Mouse (Mus musculus): ENCODE data around the gene Ube2s. TPM values are rescaled to one million over a fixed set of nuclear protein-coding genes. Genes with fewer than 3 reads are reported as not detected.

Gene Ube2s
- polyA plus RNA-seq, 1 experiment from 2014 or later: 342 TPM

GRCm38 (mm10) chr7:4792278-4793212, 19.8 kb downstream of the Ube2s start, which contains the start of gene Rpl28:
Rpl28 (plus strand) TSS chr7:4792874.
- peak; percentile 91 for ATAC-seq (replicated peaks; ENCODE audit: extremely low read depth, insufficient read depth, low FRiP score)
- H3K4me3 ChIP-seq (ENCODE audit: low read length): peak within 1 kb of the TSS; percentile 97
- no peaks in the 10 kb centered on the region for H3K27me3 ChIP-seq (ENCODE audit: control insufficient read depth, insufficient read depth, low read length)
- peaks cover 32% of the 10 kb centered on the region for H3K36me3 ChIP-seq (ENCODE audit: control insufficient read depth, insufficient read depth)
- WGBS: under 1% methylated on average over 54 of the region's 54 CpGs
- no peaks in the 10 kb centered on the region for H3K9me3 ChIP-seq (replicated peaks; ENCODE audit: control insufficient read depth, low read length)
- peaks cover 18% of the 10 kb centered on the region for H3K4me1 ChIP-seq (ENCODE audit: control insufficient read depth, insufficient read depth, low read length)
- H3K9ac ChIP-seq (ENCODE audit: low read length): peak within 1 kb of the TSS; percentile 99
- H3K4me2 ChIP-seq (ENCODE audit: low read depth, low read length): peak within 1 kb of the TSS; percentile 69
- H3K27ac ChIP-seq (ENCODE audit: low read length): peak within 1 kb of the TSS; percentile 96

DNA sequence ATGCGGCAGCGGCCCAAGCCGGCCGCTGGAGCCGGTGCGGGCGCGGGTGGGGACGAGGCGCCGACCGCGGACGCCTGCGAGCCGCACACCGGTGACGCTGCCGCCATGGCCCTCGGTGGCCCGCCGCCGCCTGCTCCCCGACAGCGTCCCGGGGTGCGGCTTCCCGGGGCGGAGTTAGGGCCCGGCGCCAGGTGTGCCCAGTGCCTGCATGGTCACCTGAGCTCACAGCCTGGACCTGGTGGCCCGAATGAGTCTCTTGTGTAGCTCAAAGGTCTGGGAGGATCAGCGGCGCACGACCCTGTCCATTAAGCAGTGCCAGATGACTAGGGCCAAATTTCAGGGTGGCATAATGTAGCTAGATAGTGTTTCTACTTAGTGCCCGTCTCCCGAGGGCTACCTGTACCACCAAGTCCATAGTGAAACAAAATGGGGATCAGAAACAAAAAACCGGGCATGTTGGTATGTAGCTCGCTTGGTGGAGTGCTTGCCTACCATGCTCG, 22.9 kb downstream of the Ube2s start, which contains the start of gene Tmem238:
TSS of gene Tmem238 (minus strand) at position 221 of the 500 bp plus-strand sequence.
- Histone ChIP-seq H3K9me3 (replicated peaks; ENCODE audit: control insufficient read depth, low read length) (no peaks in the 10 kb centered on the region), H3K9ac (ENCODE audit: low read length) (peak within 1 kb of the TSS; percentile 88), H3K4me3 (ENCODE audit: low read length) (peak within 1 kb of the TSS; percentile 71), H3K4me2 (ENCODE audit: low read depth, low read length) (peak within 1 kb of the TSS; percentile 98), H3K27me3 (ENCODE audit: control insufficient read depth, insufficient read depth, low read length) (no peaks in the 10 kb centered on the region), H3K36me3 (ENCODE audit: control insufficient read depth, insufficient read depth) (peaks cover 5% of the 10 kb centered on the region), H3K4me1 (ENCODE audit: control insufficient read depth, insufficient read depth, low read length) (peaks cover 18% of the 10 kb centered on the region), H3K27ac (ENCODE audit: low read length) (peak within 1 kb of the TSS; percentile 62)
- 10% methylated on average over 40 of the region's 40 CpGs for WGBS
- no peak; the same call in 1 of the 2 replicates for ATAC-seq (replicated peaks; ENCODE audit: extremely low read depth, insufficient read depth, low FRiP score)

DNA sequence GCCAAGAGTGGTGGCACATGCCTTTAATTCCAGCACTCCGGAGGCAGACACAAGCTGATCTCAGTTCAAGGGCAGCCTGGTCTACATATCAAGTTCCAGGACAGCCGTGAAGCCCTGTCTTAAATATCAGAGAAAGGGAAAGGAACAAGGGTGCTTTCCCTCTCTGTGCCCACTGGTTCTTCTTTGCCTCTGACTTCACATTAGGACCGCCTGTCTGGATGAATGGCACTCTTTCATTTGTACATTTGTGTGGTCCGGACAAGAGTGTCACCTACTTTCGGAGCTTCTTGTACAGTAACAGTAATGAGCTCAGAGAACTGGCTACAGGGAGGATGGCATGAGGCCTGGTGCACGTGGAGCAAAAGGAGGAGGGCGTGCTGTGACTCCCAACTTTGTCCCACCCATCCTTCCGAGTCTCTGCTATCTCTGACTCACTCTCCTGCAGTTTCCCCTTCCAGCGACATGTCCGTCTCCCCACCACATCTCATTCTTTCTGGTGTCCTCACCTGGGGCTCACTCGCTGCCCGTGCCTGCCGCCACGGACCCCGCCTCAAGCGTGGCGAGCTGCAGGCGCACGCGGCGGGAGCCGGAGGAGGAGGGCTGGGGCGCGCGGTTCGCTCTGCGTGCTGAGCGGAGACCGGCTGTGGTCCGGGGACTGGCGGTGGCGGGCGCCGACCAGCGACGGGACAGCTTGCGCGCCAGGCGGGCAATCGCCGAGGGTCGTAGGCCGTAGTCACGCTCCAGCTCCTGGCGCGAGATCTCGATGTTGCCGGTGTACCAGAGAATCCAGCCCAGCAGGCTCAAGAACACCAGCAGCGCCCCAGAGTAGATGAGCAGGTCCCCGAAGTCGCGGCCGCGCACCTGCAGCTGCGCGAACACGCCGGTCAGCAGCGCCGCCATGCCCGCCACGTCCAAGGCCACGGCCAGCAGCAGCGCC, 23.6 kb downstream of the Ube2s start:
- H3K36me3 ChIP-seq (ENCODE audit: control insufficient read depth, insufficient read depth): no peaks in the 10 kb centered on the region
- H3K4me2 ChIP-seq (ENCODE audit: low read depth, low read length): peak overlapping the region; percentile 98
- H3K27ac ChIP-seq (ENCODE audit: low read length): peak overlapping the region; percentile 62
- H3K4me1 ChIP-seq (ENCODE audit: control insufficient read depth, insufficient read depth, low read length): peaks cover 11% of the 10 kb centered on the region
- H3K9ac ChIP-seq (ENCODE audit: low read length): peak overlapping the region; percentile 88
- WGBS: 2% methylated on average over 64 of the region's 64 CpGs
- H3K4me3 ChIP-seq (ENCODE audit: low read length): peak overlapping the region; percentile 71
- peak; percentile 43; the same call in 1 of the 2 replicates for ATAC-seq (replicated peaks; ENCODE audit: extremely low read depth, insufficient read depth, low FRiP score)
- H3K9me3 ChIP-seq (replicated peaks; ENCODE audit: control insufficient read depth, low read length): no peaks in the 10 kb centered on the region
- H3K27me3 ChIP-seq (ENCODE audit: control insufficient read depth, insufficient read depth, low read length): no peaks in the 10 kb centered on the region

GRCm38 (mm10) chr7:4783667-4784268, 28.6 kb downstream of the Ube2s start:
- H3K9me3 ChIP-seq (replicated peaks; ENCODE audit: control insufficient read depth, low read length): no peaks in the 10 kb centered on the region
- no peak for ATAC-seq (replicated peaks; ENCODE audit: extremely low read depth, insufficient read depth, low FRiP score)
- H3K4me2 ChIP-seq (ENCODE audit: low read depth, low read length): no peak overlapping the region
- peaks cover 10% of the 10 kb centered on the region for H3K27me3 ChIP-seq (ENCODE audit: control insufficient read depth, insufficient read depth, low read length)
- no peak overlapping the region for H3K4me3 ChIP-seq (ENCODE audit: low read length)
- peaks cover 6% of the 10 kb centered on the region for H3K4me1 ChIP-seq (ENCODE audit: control insufficient read depth, insufficient read depth, low read length)
- no peaks in the 10 kb centered on the region for H3K36me3 ChIP-seq (ENCODE audit: control insufficient read depth, insufficient read depth)
- 57% methylated on average over 14 of the region's 14 CpGs for WGBS
- no peak overlapping the region for H3K9ac ChIP-seq (ENCODE audit: low read length)
- H3K27ac ChIP-seq (ENCODE audit: low read length): no peak overlapping the region

GRCm38 (mm10) chr7:4782759-4783158, 29.6 kb downstream of the Ube2s start, which contains the start of the genes Il11 and Tmem190:
Il11 (minus strand) TSS chr7:4782859.
Tmem190 (plus strand) TSS chr7:4782937.
- Histone ChIP-seq H3K27me3 (ENCODE audit: control insufficient read depth, insufficient read depth, low read length) (peaks cover 20% of the 10 kb centered on the region), H3K9me3 (replicated peaks; ENCODE audit: control insufficient read depth, low read length) (no peaks in the 10 kb centered on the region), H3K4me3 (ENCODE audit: low read length) (no peak within 1 kb of the TSS), H3K4me1 (ENCODE audit: control insufficient read depth, insufficient read depth, low read length) (no peaks in the 10 kb centered on the region), H3K4me2 (ENCODE audit: low read depth, low read length) (no peak within 1 kb of the TSS), H3K9ac (ENCODE audit: low read length) (no peak within 1 kb of the TSS), H3K27ac (ENCODE audit: low read length) (no peak within 1 kb of the TSS), H3K36me3 (ENCODE audit: control insufficient read depth, insufficient read depth) (no peaks in the 10 kb centered on the region)
- WGBS: 74% methylated on average over 2 of the region's 2 CpGs
- ATAC-seq (replicated peaks; ENCODE audit: extremely low read depth, insufficient read depth, low FRiP score): no peak

- peaks cover under 1% of the 10 kb centered on the region; the same call in 1 of the 2 replicates for H3K4me1 ChIP-seq (ENCODE audit: control insufficient read depth, insufficient read depth, low read length)
- no peak overlapping the region for H3K4me3 ChIP-seq (ENCODE audit: low read length)
- no peaks in the 10 kb centered on the region for H3K9me3 ChIP-seq (replicated peaks; ENCODE audit: control insufficient read depth, low read length)
- no peak overlapping the region for H3K27ac ChIP-seq (ENCODE audit: low read length)
- no peak overlapping the region for H3K9ac ChIP-seq (ENCODE audit: low read length)
- WGBS: 37% methylated on average over 3 of the region's 3 CpGs
- H3K36me3 ChIP-seq (ENCODE audit: control insufficient read depth, insufficient read depth): no peaks in the 10 kb centered on the region
- no peak overlapping the region for H3K4me2 ChIP-seq (ENCODE audit: low read depth, low read length)
- peaks cover 27% of the 10 kb centered on the region for H3K27me3 ChIP-seq (ENCODE audit: control insufficient read depth, insufficient read depth, low read length)
- no peak for ATAC-seq (replicated peaks; ENCODE audit: extremely low read depth, insufficient read depth, low FRiP score)
Observed at GRCm38 (mm10) chr7:4782130-4782529, 30.3 kb downstream of the Ube2s start.

DNA sequence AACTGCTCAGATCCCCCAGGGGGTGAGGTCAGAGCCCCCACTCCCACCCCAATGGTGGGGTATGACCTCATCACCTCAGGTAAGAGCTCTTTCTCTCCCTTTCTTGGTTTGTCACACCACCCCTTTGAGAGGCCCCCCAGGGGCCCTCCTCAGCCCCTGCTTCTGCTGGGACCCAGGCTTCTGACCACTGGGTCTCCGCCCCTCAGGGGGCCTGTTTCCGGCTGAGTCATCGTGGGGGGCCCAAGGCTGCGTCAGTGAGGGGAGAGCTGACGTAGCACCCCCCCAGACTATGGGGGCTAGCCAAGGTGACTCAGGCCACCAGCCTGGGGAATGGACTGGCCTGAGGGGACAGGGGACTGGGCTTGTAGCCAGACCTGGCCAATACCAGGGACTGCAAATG, 32.5 kb downstream of the Ube2s start:
- WGBS: 32% methylated on average over 5 of the region's 5 CpGs
- Histone ChIP-seq H3K9ac (ENCODE audit: low read length) (no peak overlapping the region), H3K27me3 (ENCODE audit: control insufficient read depth, insufficient read depth, low read length) (peaks cover 49% of the 10 kb centered on the region), H3K4me2 (ENCODE audit: low read depth, low read length) (no peak overlapping the region), H3K4me1 (ENCODE audit: control insufficient read depth, insufficient read depth, low read length) (peaks cover 5% of the 10 kb centered on the region; the same call in 1 of the 2 replicates), H3K36me3 (ENCODE audit: control insufficient read depth, insufficient read depth) (no peaks in the 10 kb centered on the region), H3K9me3 (replicated peaks; ENCODE audit: control insufficient read depth, low read length) (no peaks in the 10 kb centered on the region), H3K27ac (ENCODE audit: low read length) (no peak overlapping the region), H3K4me3 (ENCODE audit: low read length) (no peak overlapping the region)
- ATAC-seq (replicated peaks; ENCODE audit: extremely low read depth, insufficient read depth, low FRiP score): no peak

Measured in heart, embryonic 16.5 days (tissue).